Mouse (Mus musculus) kidney, postnatal 36 days (tissue): Measurements from ENCODE around the gene Cntn4.
"Not testable (repeated sequence)": the region's sequence is repeated elsewhere in the genome, so short reads cannot be mapped to it uniquely, and the experiment has no call there.

ENCODE experiments used
- DNase-seq, 2 experiments: peaks; one replicate each; pipeline ENCODE4 v3.0.0; 2021 to 2022; ENCODE audit warnings: mixed read lengths in 2 of 2

Cntn4 gene

GRCm38 (mm10) chr6:106332933-106333332 lies 655.5 kb downstream of the Cntn4 start:
- DNase-seq = no peak

GRCm38 (mm10) chr6:106335066-106335465 lies 657.6 kb downstream of the Cntn4 start:
- no peak for DNase-seq

GRCm38 (mm10) chr6:106336805-106337204 lies 659.3 kb downstream of the Cntn4 start:
- no peak for DNase-seq

GRCm38 (mm10) chr6:106337829-106338228 lies 660.4 kb downstream of the Cntn4 start:
- DNase-seq = no peak

GRCm38 (mm10) chr6:106341114-106341513 lies 663.7 kb downstream of the Cntn4 start:
- DNase-seq = no peak

- no peak for DNase-seq
Measured at GRCm38 (mm10) chr6:106350072-106350471, 672.6 kb downstream of the Cntn4 start.

GRCm38 (mm10) chr6:106351389-106351788 lies 673.9 kb downstream of the Cntn4 start:
- no peak for DNase-seq

GRCm38 (mm10) chr6:106358801-106359200 lies 681.3 kb downstream of the Cntn4 start:
- DNase-seq = not testable (repeated sequence)

- no peak for DNase-seq
Measured at GRCm38 (mm10) chr6:106381288-106382025, 704.0 kb downstream of the Cntn4 start.

- no peak for DNase-seq
Measured at GRCm38 (mm10) chr6:106387833-106388406, 710.5 kb downstream of the Cntn4 start.

- no peak for DNase-seq
Measured at GRCm38 (mm10) chr6:106408014-106408413, 730.6 kb downstream of the Cntn4 start.

GRCm38 (mm10) chr6:106408634-106409033 lies 731.2 kb downstream of the Cntn4 start:
- DNase-seq = no peak

- no peak for DNase-seq
Measured at GRCm38 (mm10) chr6:106422947-106423346, 745.5 kb downstream of the Cntn4 start.

- DNase-seq = no peak
Measured at GRCm38 (mm10) chr6:106423471-106423870, 746.0 kb downstream of the Cntn4 start.

- no peak for DNase-seq
Measured at GRCm38 (mm10) chr6:106426615-106427014, 749.2 kb downstream of the Cntn4 start.

GRCm38 (mm10) chr6:106431466-106431865 lies 754.0 kb downstream of the Cntn4 start:
- no peak for DNase-seq

- DNase-seq = no peak
Measured at GRCm38 (mm10) chr6:106440786-106441185, 763.3 kb downstream of the Cntn4 start.

- no peak for DNase-seq
Measured at GRCm38 (mm10) chr6:106441246-106441645, 763.8 kb downstream of the Cntn4 start.

- DNase-seq = no peak
Measured at GRCm38 (mm10) chr6:106454131-106454838, 776.8 kb downstream of the Cntn4 start.

- no peak for DNase-seq
Measured at GRCm38 (mm10) chr6:106455616-106456015, 778.2 kb downstream of the Cntn4 start.

- no peak for DNase-seq
Measured at GRCm38 (mm10) chr6:106458166-106458565, 780.7 kb downstream of the Cntn4 start.

- DNase-seq = no peak
Measured at GRCm38 (mm10) chr6:106462403-106462802, 784.9 kb downstream of the Cntn4 start.

- no peak for DNase-seq
Measured at GRCm38 (mm10) chr6:106463857-106464256, 786.4 kb downstream of the Cntn4 start.

- no peak for DNase-seq
Measured at GRCm38 (mm10) chr6:106465766-106466165, 788.3 kb downstream of the Cntn4 start.
